Mouse (Mus musculus): ENCODE results near the gene Ccdc33. TPM values are rescaled to one million over a fixed set of nuclear protein-coding genes. Genes with fewer than 3 reads are reported as not detected.

The Ccdc33 gene
- total RNA-seq, 1 experiment from 2014 or later = not detected

DNA sequence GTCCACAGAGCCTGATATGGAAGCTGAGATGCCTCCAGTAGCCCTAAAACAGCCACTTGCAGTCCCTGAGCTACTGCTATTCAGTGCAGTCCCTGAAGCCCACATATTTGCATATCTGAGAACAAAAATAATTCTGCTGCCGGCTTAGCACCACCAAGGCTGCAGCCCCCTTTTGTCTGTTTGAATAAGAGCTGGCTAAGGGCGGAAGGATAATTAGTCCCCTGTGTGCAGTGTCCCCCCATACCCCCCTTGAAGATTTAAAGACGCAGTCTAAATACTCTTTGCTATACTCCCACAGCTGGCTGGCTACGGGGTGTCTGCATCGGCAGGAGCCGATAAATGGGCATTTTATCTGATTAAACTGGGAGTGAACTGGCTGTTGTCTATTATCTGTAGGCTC is 70.0 kb downstream of the Ccdc33 start:
- DNase-seq = no peak

DNA sequence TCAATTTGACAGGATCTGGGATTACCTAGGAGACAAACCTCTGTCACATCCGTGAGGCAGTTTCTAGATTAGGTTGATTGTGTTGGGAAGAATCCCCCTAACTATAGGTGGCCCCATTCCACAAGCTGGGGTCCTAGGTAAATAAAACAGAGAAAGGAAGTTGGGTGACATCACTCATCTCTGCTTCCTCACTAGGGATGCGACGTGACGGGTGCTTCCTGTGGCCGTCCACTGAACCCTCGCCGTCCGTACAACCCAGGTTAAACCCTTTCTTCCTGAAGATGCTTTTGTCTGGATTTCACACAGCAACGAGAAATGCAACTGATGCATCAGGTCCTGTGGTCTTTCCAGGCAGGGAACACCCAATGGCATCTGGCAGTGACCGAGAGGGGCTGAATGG is 71.6 kb downstream of the Ccdc33 start:
- peak; percentile 8 for DNase-seq

DNA sequence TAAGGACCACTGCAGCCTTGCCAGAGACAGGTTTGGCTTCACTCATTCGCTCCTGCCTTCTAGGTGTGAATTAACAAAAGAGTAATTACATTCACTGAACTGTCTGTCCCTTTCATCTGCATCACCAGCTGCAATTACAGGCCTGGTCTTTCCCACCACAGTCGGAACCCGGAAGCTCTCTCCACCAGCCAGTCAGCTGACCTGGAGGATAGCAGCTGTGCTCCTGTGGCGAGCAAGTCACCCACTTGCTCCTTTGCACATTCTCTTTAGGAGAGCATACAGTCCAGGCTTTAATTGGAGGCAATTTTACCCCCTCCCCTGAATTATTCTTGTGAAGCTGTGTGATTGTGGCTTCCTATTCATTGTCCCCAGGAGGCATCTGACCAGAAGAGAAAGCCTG is 73.0 kb downstream of the Ccdc33 start:
- DNase-seq = peak; percentile 2

DNA sequence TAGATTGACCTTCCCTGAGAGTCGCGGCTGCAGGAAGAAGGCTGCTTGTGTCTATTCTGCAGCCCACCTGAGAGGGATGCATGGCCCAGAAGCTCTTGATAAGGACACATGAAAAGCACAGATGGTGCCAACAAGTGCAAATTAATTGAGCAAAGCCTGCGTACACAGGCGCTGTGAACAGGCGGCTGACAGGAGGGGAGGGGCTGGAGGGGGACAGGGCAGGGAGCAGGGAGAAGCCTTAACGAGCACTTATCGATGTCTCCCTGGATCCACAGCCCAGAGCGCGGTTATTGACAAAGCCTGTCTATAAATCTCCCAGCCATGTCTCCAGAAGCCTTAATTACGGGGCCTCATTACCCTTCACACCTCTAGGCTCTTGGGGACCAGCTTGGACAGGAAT is 73.8 kb downstream of the Ccdc33 start:
- no peak for DNase-seq

DNA sequence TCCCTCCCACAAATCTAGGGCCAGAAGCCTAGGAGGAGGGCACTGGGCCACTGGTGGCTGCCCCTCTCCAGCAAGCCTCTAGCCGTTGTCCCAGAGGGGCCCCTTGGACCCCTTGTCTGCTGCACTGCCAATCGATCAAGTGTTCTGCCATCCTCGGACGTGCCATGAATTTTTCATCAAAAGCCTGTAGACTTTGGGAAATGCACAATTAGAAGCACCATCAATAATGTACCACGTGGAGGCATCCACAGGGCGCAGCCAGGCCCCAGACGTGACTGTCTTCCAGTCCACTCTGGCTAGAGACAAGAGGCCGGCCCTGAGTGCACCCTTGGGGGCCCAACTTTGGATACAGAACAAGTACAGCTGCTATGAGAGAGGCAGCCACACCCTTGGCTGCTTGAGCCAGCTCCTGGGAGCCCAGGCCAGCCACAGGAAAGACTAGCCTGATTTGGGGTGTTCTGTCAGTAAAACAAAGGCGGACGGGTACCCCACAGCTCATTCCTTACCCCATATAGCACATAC is 75.1 kb downstream of the Ccdc33 start:
- peak; percentile 39 for DNase-seq

DNA sequence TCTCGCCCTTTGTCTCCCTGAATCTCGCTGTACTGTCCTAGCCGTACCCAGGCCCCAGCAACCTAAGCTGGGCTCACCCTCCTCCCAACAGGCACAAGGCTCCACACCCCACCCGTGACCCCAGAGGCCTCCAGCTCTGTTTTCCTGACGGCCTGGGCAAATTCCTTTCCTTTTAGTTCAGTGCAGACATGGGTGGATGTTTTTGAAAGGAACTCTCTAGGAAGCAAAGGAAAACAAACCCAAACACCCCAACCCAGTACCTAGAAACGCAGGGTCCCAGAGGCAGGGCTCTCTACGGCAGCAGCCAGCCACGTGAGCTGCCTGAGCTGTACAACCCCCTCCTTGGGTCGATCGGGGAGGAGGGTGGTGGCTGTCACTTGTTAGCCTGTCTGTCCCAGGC is 76.2 kb downstream of the Ccdc33 start:
- DNase-seq = no peak

DNA sequence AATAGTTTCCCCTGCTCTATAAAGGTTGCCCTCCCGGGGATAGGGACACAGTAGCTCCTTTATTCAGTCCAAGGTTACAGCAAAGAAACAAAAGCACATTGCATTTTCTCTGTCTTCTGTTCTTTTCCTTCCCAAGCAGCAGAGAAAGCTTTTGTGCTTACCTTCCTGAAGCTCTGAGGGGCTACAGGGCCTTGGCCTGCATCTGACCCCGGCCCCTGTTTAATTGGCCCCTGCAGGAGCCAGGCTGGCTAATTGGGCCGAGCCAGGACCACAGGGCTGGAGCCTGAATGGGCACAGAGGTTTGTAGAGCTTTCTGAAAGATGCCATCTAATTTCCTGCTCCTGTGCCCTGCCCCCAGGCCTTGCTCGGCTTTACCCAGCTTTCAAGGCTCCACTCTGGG is 77.6 kb downstream of the Ccdc33 start:
- no peak for DNase-seq

DNA sequence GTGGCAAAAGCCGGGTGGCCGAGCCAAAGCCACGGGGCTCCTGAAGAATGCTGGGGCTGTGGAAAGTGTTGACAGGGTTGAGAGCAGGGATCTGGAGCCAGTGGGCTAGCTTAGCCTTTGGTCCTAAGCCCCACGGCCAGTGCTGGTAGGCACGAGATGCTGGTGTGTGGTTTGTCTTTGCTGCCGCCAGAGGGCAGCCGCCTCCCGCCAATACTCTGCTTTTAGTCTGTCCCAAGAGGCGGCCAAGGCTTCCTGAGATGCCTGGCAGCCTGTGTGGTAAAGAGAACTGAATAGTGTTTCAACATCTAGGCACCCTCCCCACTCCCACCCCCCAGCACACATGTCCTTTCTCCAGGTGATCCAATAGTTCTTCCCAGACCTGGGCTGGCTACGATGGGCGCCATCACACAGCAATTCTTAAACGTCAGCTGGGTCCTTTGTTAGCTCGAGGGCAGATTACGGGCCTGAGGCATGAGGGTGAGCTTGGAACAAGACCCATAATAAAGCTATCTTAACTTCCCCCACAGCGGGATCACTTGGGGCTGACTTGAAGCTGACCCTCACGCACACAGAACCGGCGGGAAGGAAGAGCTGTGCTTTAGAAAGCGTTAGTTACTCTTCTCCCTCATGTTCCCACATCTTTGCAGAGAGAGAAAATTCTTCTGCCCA is 80.0 kb downstream of the Ccdc33 start:
- DNase-seq = peak; percentile 89

DNA sequence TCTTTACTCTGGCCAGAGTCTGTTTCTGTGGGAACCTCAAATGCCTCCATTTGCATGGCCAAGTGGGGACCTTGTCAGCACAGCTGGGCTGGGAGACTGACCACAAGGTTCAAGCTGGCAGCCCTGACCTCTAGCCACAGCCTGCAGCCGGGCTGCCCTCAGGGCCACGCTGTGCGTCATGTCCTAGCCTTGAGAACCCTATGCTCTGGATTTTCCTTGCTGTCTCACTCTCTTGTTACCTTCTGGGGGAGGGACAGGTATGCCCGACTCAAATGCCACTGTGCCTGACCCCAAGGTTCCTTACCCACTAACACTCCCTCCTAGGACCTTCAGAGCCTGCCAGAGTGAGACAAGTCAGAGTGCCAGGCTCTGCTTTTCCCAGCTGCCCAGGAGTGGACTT is 81.7 kb downstream of the Ccdc33 start:
- peak; percentile 86 for DNase-seq

DNA sequence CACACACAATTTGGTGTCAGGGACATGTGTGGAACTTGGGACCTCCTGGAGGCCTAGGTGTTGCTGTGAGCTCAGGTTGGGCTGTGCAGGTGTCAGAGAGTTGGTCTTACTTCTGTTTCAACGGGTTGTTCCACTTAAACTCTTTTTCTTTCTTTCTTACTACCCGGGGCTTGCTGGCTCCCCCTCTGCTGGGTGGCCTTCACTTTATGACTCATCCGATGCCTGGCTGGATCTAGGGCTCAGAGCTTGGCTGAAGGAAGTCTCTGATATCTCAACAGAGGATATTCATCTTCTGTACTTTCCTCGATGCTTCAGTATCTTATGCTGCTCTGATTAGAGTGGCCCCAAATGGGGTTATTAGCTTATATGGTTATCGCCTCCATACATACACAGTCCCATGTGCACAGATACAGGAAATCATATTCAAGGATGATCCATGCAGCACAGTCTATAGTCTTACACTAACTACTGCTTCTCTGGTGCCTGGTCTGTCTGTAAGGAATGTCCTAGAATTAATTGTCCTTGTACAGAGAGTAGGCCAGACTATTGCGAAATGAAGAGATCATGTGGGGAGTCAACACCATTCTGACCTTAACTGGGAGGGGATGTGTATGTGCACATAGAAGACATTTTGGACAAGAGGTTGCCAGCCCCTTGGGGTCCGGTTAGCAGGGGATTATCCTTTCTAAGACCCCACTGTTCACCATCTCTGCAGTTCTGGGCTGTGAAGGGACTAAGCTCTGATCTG is 82.5 kb downstream of the Ccdc33 start:
- peak; percentile 81 for DNase-seq

DNA sequence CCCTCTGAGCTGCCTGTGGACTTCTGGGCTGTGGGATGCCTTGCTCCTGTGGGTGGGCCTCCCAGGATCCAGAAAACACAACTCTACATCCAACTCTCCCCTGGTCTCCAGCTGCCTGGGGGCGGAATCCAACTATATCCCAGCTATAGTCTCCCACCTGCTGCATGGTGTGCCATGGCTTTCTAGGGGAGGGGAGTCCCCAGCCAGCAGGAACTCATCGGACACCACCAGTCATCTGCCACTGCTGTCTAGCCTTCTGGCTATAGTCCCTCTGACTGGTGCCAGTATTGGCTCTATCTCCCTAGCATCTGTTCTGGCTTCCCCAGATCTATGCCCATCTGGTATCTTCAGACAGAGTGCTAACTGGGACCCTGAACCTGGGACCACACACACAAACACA is 83.1 kb downstream of the Ccdc33 start:
- no peak for DNase-seq

DNA sequence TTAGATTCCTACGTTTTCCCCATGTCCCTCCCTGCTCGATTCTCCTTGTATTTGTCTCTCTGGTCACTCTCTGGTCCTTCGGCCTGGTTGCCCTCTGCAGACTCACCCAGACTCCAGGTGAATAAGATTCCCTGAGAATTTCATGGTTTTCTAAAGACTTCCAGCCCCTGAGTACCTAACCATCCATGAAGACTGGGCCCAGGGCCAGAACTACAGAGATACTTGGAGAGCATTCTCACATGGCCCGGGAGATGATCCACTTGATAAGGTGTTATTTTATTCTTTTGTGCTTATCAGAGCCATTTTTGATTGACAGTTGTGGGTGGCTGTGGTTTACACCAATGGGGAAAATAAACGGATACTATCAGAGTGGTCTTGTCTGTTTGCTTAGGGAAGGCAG is 86.7 kb downstream of the Ccdc33 start:
- DNase-seq = no peak

DNA sequence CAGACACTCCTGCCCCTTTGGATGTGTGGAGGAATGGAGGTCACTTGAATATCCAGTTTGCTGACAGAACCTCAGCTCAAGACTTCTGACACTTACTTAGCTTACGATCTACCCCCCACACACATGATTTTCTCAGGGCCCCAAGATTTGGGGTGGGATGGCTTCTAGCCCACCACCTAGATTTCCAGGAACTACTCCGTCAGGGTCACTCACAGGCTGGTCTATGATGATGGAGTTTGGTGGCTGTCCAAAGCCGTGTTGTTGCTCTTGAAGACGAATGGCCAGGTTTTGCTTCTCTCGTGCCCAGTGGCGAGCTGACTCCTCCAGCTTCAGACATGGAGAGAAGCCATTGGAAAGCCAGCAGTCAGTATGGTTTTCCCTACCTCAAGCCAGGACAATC is 89.0 kb downstream of the Ccdc33 start:
- DNase-seq = no peak

DNA sequence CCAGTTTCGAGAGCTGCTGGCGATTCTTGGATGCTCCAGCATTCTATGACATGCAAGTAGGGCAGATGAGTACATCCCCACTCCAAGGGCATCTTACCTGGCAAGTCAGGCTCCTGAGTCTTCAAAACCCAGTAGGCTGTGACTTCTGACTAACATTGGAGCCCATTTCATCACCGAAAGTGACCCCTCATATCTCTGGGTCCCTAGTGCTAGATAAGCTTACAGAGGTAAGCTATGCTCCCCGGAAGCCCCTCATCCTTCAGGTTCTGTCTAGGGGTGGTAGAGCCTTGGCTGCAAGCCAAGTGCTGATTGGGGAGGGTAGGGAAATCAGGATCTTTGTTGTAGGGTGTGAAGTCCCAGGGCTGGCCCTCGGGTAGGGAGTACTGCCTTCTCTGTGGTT is 89.8 kb downstream of the Ccdc33 start:
- DNase-seq = peak; percentile 43

DNA sequence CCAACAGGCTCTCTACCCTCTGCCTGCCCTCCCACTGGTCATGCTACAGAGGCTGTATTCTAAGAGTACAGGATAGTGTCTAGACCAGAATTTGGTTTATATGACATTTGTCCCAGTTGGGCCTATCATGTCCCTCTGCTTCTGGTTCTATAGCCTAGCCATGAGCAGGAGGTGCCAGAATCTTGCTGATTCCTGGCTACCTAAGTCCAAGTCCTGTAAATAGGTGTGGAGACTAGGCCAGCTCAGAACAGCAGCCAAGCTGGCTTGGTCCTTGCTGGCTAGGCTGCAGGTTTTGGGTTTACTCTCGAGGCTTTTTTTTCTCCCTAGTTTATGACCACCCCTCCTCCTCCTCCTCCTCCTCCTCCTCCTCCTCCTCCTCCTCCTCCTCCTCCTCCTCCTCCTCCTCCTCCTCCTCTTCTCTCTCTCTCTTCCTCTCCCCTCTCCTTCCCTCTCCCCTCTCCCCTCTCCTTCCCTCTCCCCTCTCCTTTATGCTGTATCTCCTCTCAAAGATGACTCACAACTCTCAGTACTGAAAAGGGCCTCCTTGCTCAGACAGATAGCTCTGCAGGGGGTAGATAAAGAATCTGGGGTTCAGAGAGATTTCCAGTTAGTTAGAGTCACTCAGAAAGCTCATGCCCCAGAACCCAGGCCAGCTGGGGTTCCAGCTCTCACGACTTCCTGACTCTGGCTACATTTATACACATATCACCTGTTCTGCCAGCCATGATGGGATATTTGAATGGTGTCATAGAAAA is 91.0 kb downstream of the Ccdc33 start:
- DNase-seq = no peak

DNA sequence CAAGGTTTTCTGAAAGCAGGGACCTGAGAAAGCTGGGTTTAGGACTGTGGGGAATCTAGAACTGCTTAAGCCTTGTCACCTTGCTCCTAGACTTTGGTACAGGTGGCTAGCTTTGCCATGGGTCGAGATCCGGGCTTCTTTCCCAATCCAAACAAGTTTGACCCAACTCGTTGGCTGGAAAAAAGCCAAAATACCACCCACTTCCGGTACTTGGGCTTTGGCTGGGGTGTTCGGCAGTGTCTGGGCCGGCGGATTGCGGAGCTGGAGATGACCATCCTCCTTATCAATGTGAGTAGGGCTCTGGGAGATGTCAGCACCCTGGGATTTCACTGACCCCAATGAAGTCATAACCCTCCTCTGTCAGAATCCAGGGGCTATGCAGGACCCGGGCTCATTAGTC is 92.6 kb downstream of the Ccdc33 start:
- DNase-seq = no peak

DNA sequence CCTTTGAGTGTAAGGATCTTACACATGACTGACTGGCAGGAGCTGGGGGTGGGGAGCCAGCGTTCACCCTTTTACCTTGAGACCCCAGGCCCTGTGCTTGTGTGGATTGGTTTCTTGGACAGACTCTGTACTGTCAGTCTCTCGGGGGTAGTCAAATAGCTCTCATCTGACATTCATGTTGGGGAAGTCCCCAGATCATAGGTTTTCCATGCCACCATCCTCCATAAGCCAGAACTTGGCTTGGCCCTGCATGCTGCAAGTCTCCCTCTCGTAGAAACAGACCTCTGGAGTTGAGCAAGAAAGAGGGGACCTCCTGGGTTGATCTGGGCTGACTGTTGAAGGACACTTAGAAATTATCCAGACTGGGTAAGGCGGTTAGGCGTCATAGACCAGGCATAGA is 100.2 kb downstream of the Ccdc33 start:
- no peak for DNase-seq

DNA sequence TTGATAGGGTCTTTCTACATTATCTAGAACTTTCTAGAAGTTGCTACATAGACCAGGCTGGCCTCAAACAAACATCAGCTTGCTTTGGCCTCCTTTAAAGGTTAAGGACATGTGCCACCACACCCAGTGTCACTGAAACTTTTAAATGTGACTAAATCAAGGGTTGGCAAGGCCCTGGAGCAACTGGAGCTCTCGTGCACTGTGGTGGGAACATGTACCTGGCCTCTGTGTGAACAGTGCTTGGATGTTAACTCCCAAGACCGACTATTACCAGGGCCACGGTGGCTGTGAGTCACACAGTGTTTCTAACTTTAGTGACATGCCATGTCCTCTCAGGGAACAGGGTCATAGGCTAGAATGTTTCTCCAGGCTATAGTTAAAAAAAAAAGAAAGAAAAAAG is 101.7 kb downstream of the Ccdc33 start:
- DNase-seq = peak; percentile 62

DNA sequence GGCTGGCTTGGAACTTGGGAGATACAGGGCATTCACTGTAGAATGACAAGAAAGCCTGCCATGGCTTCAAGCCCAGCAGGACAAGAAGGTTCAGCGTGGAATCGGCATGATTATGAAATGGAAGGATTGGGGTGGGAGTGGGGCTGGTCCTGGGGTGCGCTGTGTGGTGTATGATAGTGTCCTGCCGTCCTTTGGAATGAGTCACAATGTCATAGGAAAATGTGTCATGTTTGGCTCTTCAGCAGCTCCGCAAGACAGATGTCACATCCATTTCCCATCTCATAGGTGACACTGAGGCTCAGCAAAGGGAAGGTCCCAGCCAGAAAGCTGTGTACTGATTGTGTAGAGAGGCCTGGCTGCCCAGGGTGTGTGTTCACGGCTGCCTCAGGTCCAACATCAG is 102.8 kb downstream of the Ccdc33 start:
- DNase-seq = peak; percentile 43

DNA sequence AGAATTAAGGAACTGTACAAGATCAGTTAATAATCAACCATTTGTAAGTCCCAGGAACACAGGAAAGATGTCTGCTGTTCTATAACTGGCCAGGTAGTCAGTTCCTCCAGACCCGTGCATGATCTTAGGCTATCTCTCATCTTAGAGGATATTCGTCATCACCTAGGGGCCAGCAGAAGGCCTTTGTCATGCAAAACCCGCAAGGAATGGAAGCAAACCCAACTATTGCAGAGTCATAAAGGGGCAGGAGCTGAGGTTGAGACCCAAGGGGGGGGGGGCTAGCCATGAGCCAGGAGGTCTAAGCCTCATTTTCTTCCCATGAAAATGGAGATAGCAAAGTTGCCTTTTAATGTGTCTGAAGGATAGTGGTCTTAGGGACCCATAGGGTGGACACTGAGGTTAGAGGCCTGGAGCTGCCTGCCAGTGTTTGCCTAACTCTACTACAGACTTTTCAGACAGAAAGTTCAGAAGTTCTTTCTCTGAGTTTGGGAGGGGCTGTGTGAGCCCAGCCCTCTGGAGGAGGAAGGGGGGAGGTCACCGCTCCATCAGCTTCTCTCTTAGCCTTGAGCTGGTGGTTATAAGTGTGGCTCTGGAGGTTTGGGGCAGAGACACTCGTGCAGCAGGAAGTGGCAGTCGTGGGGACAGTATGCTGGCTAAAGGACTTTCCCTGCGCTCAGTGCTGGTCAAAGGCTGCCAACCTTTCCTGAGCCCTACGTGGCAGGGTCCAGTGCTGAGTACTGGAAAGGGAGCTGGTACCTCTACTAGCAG is 104.0 kb downstream of the Ccdc33 start:
- DNase-seq = peak; percentile 84

DNA sequence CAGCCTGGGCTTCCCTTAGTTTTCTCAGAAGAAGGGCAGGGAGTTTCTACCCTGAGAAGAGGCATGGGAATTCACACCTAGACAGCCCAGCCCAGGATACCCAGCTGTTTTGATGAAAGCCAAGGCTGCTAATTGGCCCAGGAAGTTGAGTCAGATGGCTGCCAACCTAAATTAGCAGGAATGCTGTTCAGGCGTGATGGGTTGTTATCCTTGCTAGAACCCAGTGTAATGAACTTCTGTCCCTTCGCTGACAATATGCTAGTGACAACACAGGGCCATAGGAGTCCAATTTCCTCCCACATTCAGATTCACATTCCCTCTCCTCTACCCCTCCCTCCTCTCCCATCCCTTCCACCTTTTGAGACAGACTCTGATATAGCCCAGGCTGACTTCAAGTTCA is 105.7 kb downstream of the Ccdc33 start:
- DNase-seq = no peak

DNA sequence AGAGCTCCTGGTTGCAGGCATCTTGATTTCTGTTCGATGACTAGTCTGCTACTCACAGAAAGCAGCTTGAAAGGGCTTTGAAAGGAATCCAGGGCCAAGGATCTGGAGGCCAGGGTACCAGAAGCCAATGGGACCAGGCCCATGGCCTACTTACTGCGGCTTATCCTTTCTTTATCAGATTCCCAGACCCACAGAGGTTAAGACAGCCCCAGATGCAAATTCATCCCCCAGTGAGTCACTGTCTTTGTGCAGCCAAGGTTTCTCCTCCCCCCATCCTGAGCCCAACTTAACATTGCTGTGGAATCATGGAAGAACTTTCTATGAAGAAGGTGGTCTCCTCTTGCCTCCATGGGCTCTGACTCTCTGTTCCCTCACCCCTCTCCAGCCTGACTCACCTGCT is 106.1 kb downstream of the Ccdc33 start:
- peak; percentile 68 for DNase-seq
